Mouse (Mus musculus): Measurements from ENCODE around the gene Cyth1.

- TF ChIP-seq CTCF (IDR thresholded peaks at IDR 0.05; ENCODE audit: extremely low read depth, insufficient read length, insufficient replicate concordance, low read depth, low read length), result no peak
- no peak for TF ChIP-seq POLR2A (IDR thresholded peaks at IDR 0.05; ENCODE audit: low read depth, low read length)
These were observed 40.7 kb upstream of the Cyth1 start for GRCm38 (mm10) chr11:118289037-118289511.
